Mouse (Mus musculus) ES-E14 (cell line): Measurements from ENCODE around the gene Slc27a4.

Experiments
- CHD2 ChIP-seq: IDR thresholded peaks from 2 replicates; pipeline ENCODE4 v1.6.1; 2014; ENCODE audit warnings: mild to moderate bottlenecking, low read depth, low read length, inconsistent platforms
- HCFC1 ChIP-seq: IDR thresholded peaks from 2 replicates; pipeline ENCODE4 v1.6.1; 2012; ENCODE audit warnings: low read length, inconsistent platforms, borderline replicate concordance; ENCODE audit not compliant: insufficient read depth
- MAFK ChIP-seq: IDR thresholded peaks from 2 replicates; pipeline ENCODE4 v1.6.1; 2014; ENCODE audit warnings: mild to moderate bottlenecking, low read depth, low read length, inconsistent platforms; ENCODE audit not compliant: insufficient read depth
- ZC3H11A ChIP-seq: IDR thresholded peaks from 2 replicates; pipeline ENCODE4 v1.6.1; 2012; ENCODE audit warnings: low read depth, mild to moderate bottlenecking, inconsistent platforms, low read length, borderline replicate concordance
- ZNF384 ChIP-seq: IDR thresholded peaks from 2 replicates; pipeline ENCODE4 v1.6.1; 2012; ENCODE audit warnings: low read depth, low read length, inconsistent platforms

DNA sequence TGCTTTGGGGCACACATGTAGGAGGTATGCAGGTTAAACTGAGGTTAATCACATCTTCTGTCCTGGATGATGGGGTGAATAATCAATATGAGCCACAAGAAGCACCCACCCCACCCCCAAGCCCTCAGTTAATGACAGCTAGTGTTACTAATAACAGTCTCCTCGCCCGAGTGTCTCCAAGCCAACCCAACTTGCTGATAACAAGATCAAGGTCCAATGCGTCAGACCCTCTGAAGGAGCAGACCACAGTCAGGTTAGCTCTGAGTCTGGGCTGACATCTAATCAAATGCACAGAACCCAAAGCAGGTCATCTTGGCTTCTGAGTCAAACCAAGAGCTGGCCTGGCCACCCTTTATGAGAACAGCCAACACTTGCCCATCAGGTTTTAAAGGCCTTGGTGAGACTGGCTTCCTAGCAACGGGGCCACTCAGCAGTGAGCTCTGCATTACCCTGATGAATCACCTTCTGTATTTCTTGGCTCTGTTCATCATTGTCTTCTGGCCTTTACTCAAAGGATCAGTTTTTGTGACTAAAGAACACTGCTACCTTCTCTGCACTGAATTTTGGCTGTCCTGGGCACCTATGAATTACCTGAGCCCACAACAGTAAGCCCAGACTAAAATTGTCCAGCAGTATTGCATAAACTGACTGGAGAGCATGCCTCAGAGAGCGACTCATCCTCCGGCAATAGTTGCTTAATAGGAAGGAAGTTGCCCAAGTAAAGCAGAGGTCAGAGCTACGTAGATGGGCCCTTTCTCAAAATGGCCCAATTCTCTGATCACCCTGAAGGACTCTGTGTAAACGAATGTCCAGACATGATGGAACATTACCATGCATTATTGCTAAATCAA is 30.6 kb upstream of the Slc27a4 start:
- TF ChIP-seq CHD2 = no peak
- TF ChIP-seq ZNF384 = no peak
- no peak for TF ChIP-seq ZC3H11A
- TF ChIP-seq MAFK = no peak
- no peak for TF ChIP-seq HCFC1
